Mouse (Mus musculus) WW6 (cell line): ENCODE results near the gene Bsg.
"Not testable (repeated sequence)": the region's sequence is repeated elsewhere in the genome, so short reads cannot be mapped to it uniquely, and the experiment has no call there.

ENCODE experiments used
- DNase-seq: peaks from one replicate; pipeline ENCODE4 v3.0.0-alpha.2; 2013; ENCODE audit warnings: low read depth, low spot score

Gene Bsg

DNA sequence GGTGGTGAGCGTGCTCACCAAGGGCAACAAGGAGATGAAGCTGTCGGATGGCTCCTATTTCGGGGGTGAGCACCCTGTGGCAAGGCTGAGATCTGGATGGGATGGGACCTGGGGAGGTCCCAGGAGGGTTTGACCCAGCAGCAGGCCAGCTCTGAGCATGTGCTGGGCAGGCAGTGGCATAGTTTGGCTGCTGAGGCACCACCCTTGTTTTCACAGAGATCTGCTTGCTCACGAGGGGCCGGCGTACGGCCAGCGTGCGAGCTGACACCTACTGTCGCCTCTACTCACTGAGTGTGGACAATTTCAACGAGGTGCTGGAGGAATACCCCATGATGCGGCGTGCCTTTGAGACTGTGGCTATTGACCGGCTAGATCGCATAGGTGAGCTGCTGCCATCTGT lies 29.6 kb downstream of the Bsg start:
- no peak for DNase-seq

DNA sequence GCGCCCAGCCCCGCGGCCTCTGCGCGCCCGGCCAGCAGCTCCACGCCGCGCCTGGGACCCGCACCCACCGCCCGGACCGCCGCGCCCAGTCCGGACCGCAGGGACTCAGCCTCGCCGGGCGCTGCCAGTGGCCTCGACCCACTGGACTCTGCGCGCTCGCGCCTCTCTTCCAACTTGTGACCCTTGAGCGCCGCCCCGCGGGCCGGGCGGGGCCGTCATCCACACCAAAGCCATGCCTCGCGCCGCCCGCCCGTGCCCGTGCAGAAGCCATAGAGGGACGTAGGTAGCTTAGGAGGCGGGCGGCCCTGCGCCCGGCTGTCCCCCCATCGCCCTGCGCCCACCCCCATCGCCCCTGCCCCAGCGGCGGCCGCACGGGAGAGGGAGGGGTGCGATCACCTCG lies 31.1 kb downstream of the Bsg start:
- DNase-seq, result no peak

DNA sequence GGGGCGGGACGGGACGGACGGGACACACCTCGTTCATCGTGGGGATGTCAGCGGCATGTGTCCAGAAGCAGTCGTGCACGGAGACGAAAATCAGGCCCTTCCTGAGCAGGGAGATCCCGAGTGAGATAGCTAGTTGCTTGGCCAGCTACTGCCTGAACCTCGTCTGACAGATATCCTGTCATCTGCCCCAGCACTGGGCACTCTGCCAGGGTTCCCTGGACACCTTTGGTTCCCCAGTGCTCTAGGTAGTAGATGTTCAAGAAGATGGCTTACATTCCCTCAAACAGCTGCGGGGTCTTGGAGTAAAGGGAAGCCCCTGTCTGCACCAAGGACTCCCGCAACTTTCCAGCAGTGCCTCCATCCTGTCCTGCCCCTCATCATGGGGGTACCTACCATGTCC lies 32.4 kb downstream of the Bsg start:
- no peak for DNase-seq

DNA sequence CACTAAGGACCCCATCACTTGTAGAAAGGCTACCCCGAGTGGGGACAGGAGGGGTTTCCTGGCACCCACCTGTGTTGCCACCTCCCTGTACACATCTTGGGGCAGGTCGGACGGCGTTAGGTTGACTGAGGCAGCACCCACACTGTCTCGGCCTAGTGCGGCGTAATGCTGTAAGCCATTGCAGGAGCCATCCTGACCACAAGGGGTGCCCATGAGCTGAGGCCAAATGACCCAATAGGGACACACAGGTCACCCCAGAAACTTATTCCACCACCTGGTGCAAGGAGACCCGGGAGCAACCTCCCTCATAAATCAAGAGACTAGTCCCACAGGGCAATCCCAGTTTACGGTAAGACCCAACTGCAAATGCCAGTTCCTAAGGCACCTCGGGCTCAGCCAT lies 34.0 kb downstream of the Bsg start:
- no peak for DNase-seq

DNA sequence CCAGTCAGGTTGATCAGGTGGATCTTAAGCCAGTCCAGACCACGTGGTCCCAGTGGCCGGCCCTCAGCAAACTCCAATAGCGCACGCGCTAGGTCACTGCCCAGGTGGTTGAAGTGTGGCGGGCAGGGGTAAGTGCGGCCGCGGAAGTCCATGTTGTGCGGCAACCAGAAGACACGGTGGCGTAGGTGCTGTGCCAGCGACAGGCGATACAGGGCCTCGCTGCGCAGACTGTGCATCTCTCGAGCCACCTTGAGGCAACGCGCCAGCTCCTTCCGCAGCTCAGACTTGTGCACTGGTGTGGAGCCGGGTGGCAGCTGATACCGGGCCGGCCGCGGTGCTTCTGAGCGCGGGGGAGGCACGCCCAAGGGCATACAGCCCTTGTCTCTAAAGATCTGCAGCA lies 34.9 kb downstream of the Bsg start:
- DNase-seq, result no peak

DNA sequence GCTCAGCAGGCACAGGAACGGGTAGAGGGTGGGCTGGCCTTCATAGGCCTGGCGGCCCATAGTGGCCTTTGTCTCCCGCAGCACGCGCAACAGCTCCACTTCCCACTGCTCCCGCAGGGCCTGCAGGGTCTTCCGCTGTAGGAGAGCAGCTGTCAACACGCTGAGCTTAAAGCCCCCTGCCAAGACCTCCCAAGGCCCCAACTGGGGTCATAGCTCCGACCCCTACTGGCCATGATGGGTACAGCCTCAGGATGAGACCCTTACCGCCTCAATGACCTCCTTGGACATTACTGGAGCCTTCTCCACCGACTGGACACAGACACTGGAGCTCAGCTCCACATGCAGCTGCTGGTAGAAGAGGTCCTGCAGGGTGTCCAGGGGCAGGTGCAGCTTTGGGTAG lies 36.6 kb downstream of the Bsg start:
- DNase-seq, result no peak

DNA sequence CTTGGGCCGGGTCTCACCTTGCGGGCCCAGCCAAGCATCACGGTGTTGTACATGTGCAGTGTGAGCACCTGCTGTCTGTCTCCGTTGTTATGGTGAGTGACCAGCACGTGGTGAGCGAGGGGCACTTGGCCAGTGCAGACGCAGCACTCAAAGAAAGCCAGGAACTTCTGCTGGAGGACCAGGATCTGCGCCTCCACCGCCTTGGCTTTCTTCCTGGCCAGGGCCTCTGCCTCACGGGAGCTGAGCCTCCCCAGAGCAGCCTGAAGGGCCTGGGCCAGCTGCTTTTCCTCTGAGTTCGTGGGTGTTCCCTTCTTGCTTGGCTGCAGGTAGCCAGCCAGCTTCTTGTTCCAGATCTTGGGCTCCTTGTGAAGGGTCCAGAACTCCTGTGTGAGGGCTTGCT lies 38.9 kb downstream of the Bsg start:
- no peak for DNase-seq

DNA sequence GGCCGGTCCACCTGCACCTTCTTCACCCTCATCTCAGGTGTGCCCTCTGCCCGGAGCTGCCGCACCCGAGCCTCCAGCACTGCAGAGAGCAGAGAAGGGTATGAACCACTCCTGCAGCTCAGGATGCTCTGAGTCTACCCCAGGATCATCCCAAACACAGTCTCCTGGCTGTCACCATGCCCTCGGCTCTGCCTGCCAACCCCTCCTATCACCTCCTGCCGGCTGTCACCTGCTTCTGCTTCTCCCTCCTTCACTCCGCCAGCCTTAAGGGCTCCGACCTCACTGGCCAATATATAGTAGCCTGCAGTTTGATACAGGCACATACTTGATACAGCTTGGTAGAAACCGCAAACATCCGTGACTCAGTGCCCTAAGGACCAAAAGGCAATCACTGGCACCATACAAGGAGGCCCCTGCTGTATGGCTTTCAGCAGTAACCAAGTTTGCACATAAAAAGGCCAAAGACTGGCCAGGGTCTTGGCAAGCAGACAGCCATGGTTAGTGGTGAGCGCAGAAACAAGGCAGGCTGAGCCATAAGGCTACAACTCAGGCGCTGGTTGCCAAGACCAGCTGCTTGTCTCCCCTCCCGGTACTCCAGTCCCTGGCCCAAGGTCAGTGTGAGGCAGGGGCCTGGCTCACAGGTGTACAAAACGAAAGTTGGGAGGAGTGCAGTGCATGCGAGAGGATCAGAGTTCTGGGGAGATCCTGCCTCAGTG lies 39.5 kb downstream of the Bsg start:
- DNase-seq, result no peak

DNA sequence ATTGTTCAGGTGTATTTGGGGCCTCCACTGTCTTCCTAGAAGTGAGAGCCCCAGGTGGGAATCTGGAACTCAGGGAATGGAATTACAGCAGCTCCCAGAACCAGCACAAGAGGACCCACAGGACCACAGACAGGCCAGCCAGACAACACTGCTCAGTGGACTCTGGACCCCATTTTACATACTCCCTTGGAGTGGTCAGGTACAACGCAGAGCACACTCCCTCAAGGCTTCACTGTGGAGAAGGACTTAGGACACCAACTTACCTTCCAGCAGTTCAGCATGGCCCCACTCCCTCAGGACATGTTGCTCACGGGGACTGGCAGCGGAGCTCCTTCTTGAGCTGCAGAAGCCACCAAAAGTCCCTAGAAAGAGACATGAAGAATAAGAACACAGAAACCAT lies 41.1 kb downstream of the Bsg start:
- no peak for DNase-seq

DNA sequence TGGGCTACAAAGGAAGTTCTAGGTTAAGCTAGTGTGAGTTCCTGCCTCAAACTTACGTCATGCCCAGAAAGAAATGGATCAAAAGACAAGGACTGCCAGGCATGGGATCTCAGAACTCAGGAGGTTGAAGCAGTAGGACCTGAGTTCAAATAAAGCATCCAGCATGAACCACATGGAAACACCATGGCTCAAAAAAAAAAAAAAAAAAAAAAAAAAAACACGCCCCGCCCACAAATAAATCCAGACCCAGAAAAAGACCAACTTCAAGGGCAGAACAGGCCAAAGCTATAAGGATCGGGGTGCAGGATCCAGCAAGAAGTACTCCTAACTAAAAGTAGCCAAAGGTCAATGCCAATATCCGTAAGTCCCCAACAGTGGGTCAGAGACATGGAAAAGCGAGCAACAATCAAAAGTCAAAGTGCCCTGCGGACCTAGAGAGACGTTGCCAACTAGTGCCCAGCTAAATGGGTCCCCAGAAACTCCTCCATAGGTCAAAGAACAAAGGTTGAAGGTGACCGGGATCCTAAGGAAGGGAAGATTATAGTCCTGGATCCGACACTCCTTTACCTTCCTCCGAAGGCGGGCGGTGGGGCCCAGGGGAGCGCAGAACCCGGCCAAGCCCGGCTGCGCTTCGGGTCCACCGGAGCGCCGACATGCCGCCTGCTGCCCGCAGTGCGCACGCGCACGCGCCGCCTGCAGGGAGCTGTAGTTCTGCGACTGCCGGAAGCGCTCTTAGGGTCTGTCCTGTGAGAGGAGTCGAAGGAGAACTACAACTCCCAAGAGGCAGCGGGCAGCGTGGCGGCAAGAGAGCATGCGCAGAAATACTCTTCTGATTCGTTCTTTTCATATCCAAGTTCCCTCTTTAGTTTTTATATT lies 41.8 kb downstream of the Bsg start, which contains the start of gene Polrmt:
Polrmt (minus strand) TSS at position 684 of the 876 bp plus-strand sequence.
- DNase-seq, result peak; percentile 88

DNA sequence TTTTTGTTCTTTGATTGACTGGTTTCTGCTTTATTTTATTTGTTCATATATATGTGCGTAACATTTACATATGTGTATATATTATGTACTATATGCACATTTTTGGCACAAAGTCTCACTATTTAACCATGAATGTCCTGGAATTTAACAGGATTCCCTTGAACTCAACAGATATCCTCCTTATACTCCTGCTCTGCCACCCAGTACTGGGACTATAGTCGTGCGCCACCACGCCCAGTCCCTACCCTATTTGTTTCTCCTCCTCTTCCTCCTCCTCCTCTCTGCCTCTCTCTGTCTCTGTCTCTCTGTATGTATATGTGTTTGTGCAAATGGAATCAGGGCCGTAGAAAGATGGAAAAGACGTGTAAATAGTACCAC lies 42.5 kb downstream of the Bsg start:
- no peak for DNase-seq

DNA sequence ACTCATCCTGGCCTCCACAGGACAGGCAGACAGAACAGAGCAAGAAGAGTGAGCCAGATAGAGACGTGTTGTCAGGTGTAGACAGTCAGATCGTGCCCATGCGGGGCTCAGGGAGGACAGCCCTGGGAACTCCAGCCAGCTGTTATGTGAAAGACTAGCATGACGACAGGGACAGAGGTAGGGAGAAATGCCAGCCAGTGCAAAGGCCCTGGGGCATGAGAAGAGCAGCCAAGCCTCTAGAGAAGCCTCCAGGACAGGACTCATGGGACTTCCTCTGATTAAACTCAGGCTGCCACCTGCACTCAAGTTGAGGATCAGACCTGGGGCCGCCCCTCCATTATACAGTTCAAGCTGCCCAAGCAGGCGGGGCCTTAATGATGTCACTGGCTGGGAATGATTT lies 44.2 kb downstream of the Bsg start:
- DNase-seq, result no peak

DNA sequence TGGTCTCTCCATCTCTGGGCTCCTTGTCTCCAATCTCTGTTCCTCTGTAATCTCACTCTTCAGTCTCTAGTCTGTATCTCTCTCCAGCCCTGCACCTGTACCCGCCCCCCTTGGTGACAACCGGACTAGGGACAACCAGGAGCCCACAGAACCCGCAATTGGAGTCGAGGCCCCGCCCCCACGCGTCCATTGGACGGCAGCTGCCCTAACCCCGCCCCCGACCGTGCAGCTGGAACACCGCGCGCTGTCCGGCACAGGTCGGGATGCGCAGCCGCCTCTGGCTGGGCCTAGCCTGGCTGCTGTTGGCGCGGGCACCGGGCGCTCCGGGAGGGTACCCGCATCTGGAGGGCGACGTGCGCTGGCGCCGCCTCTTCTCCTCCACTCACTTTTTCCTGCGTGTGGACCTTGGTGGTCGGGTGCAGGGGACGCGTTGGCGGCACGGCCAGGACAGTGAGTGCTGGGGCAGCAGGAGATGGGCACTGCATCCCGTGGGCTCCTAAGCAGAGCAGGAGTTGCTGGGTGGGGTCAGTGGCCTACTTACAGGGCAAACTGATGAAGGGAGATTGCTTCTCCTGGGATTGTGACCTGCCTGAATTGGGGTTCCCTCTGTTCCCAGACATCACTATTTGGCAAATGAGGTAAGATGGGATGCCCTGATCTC lies 50.7 kb downstream of the Bsg start, which contains the start of gene Fgf22:
Fgf22 (plus strand) TSS at position 221 of the 661 bp plus-strand sequence.
- peak; percentile 66 for DNase-seq

DNA sequence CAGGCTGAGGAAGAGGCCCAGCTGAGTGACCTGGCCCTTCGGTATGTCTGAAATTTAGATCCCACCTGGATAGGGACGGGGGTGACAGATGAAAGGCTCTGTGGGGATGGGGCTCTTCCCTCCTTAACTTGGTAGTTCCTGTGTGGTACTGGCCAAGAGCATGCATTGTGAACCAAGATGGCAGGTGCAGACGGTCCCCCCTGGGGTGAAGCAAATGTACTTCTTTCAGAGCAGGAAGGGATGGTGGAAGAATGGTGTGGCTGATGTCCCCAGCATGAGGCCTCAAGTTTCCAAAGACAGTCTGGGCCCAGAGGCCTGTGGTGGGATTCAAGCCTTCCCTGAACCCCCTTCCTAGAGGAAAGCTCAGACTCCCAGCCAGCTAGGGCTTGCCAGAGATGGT lies 51.6 kb downstream of the Bsg start:
- no peak for DNase-seq

DNA sequence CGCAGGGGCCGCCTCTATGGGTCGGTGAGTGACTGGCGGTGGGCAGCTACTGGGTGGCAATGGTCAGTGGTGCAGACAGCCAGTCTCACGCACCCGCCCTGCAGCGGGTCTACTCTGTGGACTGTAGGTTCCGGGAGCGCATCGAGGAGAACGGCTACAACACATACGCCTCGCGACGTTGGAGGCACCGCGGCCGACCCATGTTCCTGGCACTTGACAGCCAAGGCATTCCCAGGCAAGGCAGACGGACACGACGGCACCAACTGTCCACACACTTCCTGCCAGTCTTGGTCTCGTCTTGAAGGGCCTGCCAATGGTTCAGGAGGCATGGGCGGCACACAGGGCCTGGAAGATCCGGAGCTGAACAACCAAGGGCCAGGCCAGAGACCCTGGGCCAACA lies 52.4 kb downstream of the Bsg start:
- DNase-seq, result no peak

DNA sequence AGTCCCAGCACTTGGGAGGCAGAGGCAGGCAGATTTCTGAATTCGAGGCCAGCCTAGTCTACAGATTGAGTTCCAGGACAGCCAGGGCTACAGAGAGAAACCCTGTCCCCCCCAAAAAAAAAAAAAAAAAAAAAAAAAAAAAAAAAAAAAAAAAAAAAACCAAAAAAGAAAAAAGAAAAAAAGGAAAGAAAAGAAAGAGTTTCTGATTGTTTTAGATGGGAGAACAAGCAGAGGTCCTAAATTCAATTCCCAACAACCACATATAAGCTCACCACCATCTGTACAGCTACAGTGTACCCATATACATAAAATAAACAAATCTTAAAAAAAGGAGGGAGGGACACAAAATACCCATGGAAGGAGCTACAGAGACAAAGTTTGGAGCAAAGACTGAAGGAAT lies 55.4 kb downstream of the Bsg start:
- not testable (repeated sequence) for DNase-seq

DNA sequence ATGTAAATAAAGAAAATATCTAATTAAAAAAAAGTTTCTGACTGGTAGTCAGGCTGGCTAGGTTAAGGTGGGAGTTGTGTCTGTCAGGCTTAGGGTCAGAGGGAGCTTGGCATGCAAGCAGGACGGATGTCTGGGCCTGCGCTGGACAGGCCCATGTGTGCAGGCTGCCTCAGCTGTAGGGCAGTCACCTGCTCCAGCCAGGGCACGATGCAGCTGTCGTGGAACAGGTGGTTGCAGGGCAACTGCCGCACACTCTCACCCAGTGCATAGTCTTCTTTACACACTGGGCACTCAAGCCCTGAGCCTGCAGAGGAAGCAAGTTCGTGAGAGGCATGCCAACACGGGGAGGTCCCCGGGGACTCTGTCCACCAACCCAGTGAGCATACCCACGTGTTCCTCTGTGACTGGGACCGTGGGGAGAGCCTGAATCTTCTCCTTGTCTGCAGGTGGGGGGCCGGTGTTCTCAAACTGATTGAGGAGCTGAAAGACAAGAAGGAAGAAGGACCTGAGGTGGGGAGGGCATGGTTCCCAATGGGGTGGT lies 56.4 kb downstream of the Bsg start:
- no peak for DNase-seq
